Mouse (Mus musculus) kidney, adult 2 months (tissue): ENCODE results near the gene Arl8a.

Source experiments
- CTCF ChIP-seq: fragments of 200-500 bp; conservative IDR thresholded peaks from 2 replicates; pipeline ENCODE4 v1.5.1; 2011; ENCODE audit warnings: low read depth, mild to moderate bottlenecking, control low read depth, low read length, moderate library complexity, mixed read lengths; ENCODE audit not compliant: insufficient read depth, insufficient read length
- POLR2A ChIP-seq: fragments of 200-500 bp; IDR thresholded peaks from one replicate; pipeline ENCODE4 v1.6.1; 2011; ENCODE audit warnings: low read depth, low read length, control low read depth

- TF ChIP-seq CTCF (peak; percentile 77), POLR2A (no peak)
Observed at GRCm38 (mm10) chr1:135105951-135106350, 40.7 kb upstream of the Arl8a start.
